Mouse (Mus musculus): ENCODE measurements at regions not wholly inside any gene's neighbourhood (a gene's known extent, or its start where the extent isn't known, plus 50 kb on each side); places are given as distances from the start of the nearest gene placed in this dataset.

DNA sequence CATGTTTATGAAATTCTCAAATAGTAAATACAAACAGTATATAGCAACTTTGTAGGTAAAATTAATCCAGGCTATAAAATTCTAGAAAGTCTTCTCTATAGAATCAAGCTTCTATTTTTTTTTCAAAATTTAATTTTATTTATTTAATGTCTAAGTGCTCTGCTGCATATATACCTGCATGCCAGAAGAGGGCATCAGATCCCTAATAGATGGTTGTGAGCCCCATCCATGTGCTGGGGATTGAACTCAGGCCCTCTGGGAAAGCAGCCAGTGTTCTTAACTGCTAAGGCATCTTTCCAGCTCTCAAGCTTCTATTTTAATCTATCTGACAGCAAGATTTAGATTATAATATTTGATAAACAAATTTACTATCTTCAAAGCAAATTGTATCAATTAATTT, 602.7 kb upstream of the Zfp960 start:
- TF ChIP-seq HCFC1 (IDR thresholded peaks at IDR 0.05; ENCODE audit: borderline replicate concordance, insufficient read depth, low read length) = no peak
- TF ChIP-seq CHD2 (IDR thresholded peaks at IDR 0.05; ENCODE audit: low read depth, low read length) = no peak

Measured in ES-E14 (cell line).